Mouse (Mus musculus): ENCODE data around the gene Qdpr. TPM values are rescaled to one million over a fixed set of nuclear protein-coding genes. Genes with fewer than 3 reads are reported as not detected.
A peak's percentile ranks its signal among the peaks of the same experiment; 100 is the strongest.
"Not testable (repeated sequence)": the region's sequence is repeated elsewhere in the genome, so short reads cannot be mapped to it uniquely, and the experiment has no call there.

The Qdpr gene
- polyA plus RNA-seq, 1 experiment from 2014 or later: 110 TPM

- Histone ChIP-seq H3K36me3 (replicated peaks) (no peaks in the 10 kb centered on the region), H3K9me3 (no peaks in the 10 kb centered on the region), H3K4me2 (no peak overlapping the region), H3K9ac (no peak overlapping the region), H3K4me3 (no peak overlapping the region), H3K27me3 (replicated peaks) (no peaks in the 10 kb centered on the region), H3K27ac (no peak overlapping the region), H3K4me1 (peaks cover 14% of the 10 kb centered on the region)
- ATAC-seq (replicated peaks): no peak
- 89% methylated on average over 8 of the region's 8 CpGs for whole genome bisulfite sequencing
Observed at GRCm38 (mm10) chr5:45444130-45444832, 5.8 kb downstream of the Qdpr start.

- Histone ChIP-seq H3K9me3 (no peaks in the 10 kb centered on the region), H3K4me2 (no peak overlapping the region), H3K4me3 (no peak overlapping the region), H3K27me3 (replicated peaks) (no peaks in the 10 kb centered on the region), H3K9ac (no peak overlapping the region), H3K4me1 (no peaks in the 10 kb centered on the region), H3K36me3 (replicated peaks) (no peaks in the 10 kb centered on the region), H3K27ac (no peak overlapping the region)
- ATAC-seq (replicated peaks): no peak
- WGBS: 92% methylated on average over 3 of the region's 3 CpGs
Observed at GRCm38 (mm10) chr5:45441745-45442144, 8.3 kb downstream of the Qdpr start.

DNA sequence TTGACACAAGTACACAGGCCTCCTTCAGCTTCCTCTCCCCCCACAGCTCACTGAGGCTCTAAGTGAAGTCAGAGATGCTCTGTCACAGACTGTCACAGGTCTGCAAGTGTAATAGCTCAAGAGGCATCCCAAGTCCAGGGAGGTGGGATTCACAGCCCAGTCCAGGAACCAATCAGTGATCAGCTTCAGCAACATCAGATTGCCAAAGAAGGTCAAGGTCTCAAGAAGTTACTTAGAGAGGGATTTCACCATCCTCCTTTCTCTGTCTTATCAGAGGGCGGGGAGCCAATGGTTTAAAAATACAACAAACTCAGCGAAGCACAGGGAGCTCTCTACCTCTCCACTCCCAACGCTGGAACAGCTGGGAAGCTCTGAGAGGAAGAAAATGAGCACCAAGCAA is 8.9 kb downstream of the Qdpr start:
- H3K9ac ChIP-seq: no peak overlapping the region
- H3K27me3 ChIP-seq (replicated peaks): no peaks in the 10 kb centered on the region
- no peak overlapping the region for H3K27ac ChIP-seq
- H3K4me3 ChIP-seq: no peak overlapping the region
- H3K4me1 ChIP-seq: no peaks in the 10 kb centered on the region
- H3K36me3 ChIP-seq (replicated peaks): no peaks in the 10 kb centered on the region
- no peaks in the 10 kb centered on the region for H3K9me3 ChIP-seq
- no peak overlapping the region for H3K4me2 ChIP-seq
- 94% methylated on average over 3 of the region's 3 CpGs for WGBS
- no peak for ATAC-seq (replicated peaks)

- Histone ChIP-seq H3K4me1 (no peaks in the 10 kb centered on the region), H3K4me3 (no peak overlapping the region), H3K9me3 (no peaks in the 10 kb centered on the region), H3K27me3 (replicated peaks) (no peaks in the 10 kb centered on the region), H3K9ac (no peak overlapping the region), H3K36me3 (replicated peaks) (no peaks in the 10 kb centered on the region), H3K27ac (no peak overlapping the region), H3K4me2 (no peak overlapping the region)
- ATAC-seq (replicated peaks): no peak
- WGBS: 86% methylated on average over 8 of the region's 8 CpGs
Observed at GRCm38 (mm10) chr5:45438301-45438700, 11.7 kb downstream of the Qdpr start.

DNA sequence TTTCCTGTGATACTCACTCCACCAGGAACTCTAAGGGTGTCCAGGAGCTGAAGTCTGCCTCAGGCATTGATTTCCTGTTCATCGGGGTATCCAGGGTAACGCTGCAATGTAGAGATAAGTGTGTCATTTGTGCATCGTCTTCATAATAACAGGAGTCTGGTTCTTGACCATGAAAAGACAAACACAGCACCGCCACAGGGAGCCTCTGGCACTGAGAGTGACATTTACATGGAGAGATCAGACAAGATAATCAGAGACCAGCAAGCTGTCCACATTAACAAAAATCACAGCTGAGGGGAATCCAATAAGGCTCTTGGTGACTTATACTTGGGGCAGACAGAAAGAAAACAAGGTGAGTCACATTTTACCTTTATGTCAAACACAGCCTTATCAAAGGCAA is 12.2 kb downstream of the Qdpr start:
- no peaks in the 10 kb centered on the region for H3K4me1 ChIP-seq
- H3K36me3 ChIP-seq (replicated peaks): no peaks in the 10 kb centered on the region
- no peak; the same call in 1 of the 2 replicates for ATAC-seq (replicated peaks)
- no peak overlapping the region for H3K4me3 ChIP-seq
- H3K27ac ChIP-seq: no peak overlapping the region
- H3K27me3 ChIP-seq (replicated peaks): no peaks in the 10 kb centered on the region
- no peak overlapping the region for H3K4me2 ChIP-seq
- no peak overlapping the region for H3K9ac ChIP-seq
- 80% methylated on average over 4 of the region's 4 CpGs for WGBS
- H3K9me3 ChIP-seq: no peaks in the 10 kb centered on the region

DNA sequence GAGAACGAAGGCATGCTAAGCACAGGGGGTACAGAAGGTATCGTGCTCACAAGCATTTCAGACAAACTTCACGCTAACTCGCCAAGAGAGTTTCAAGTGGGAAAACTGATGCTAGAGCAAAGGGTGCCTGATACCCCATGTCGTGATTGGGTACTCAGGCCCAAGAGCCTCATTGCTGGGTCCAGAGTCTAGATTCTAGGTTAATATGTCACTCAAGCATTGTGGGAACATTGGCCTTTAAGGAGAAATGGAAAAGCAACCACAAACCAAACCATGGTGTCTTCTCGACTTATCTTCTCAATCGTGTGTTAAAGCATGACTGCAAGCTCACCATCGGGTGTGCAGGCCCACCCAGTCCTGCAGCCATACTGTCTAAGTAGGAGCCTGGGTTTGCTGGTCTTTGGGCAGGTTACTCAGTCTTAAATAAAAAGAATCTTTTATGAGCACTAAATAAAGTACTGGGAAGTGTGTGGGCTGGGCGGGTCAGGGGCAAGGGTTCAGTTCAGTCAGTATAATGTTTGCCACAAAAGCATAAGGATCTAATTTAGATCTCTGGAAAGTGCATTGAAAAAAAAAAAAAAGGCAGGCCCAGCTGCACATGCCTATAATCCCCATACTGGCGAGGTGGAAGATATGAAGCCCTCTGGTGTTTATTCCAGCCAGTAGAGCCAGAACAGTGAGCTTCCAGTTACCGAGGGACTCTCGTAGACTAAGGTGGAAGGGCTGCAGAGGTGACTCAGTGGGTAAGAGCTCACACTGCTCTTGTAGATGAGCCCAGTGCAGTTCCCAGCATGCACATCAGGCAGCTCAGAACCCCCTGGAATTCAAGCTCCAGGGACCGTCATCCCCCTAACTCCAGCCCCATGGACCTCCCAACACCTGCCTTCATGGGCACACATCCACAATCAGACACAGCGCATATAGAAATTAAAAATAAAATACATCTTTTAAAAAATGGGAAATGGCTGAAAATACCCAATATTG is 13.8 kb downstream of the Qdpr start:
- no peak overlapping the region for H3K4me2 ChIP-seq
- H3K36me3 ChIP-seq (replicated peaks): no peaks in the 10 kb centered on the region
- H3K4me1 ChIP-seq: no peaks in the 10 kb centered on the region
- no peaks in the 10 kb centered on the region for H3K27me3 ChIP-seq (replicated peaks)
- no peak for ATAC-seq (replicated peaks)
- 91% methylated on average over 14 of the region's 14 CpGs for WGBS
- H3K4me3 ChIP-seq: no peak overlapping the region
- no peak overlapping the region for H3K9ac ChIP-seq
- H3K9me3 ChIP-seq: no peaks in the 10 kb centered on the region
- no peak overlapping the region for H3K27ac ChIP-seq

GRCm38 (mm10) chr5:45427891-45428290 is 22.1 kb downstream of the Qdpr start:
- Histone ChIP-seq H3K4me3 (no peak overlapping the region), H3K36me3 (replicated peaks) (no peaks in the 10 kb centered on the region), H3K9ac (no peak overlapping the region), H3K9me3 (no peaks in the 10 kb centered on the region), H3K27me3 (replicated peaks) (no peaks in the 10 kb centered on the region), H3K27ac (no peak overlapping the region), H3K4me1 (peaks cover 2% of the 10 kb centered on the region; the same call in 1 of the 2 replicates), H3K4me2 (no peak overlapping the region)
- no peak for ATAC-seq (replicated peaks)
- WGBS: 94% methylated on average over 7 of the region's 7 CpGs

- WGBS: 84% methylated on average over 1 of the region's 1 CpGs
- no peak for ATAC-seq (replicated peaks)
- Histone ChIP-seq H3K36me3 (replicated peaks) (no peaks in the 10 kb centered on the region), H3K4me1 (peaks cover 2% of the 10 kb centered on the region; the same call in 1 of the 2 replicates), H3K9ac (no peak overlapping the region), H3K4me2 (no peak overlapping the region), H3K9me3 (no peaks in the 10 kb centered on the region), H3K4me3 (no peak overlapping the region), H3K27me3 (replicated peaks) (no peaks in the 10 kb centered on the region), H3K27ac (no peak overlapping the region)
Observed at GRCm38 (mm10) chr5:45426416-45427034, 23.5 kb downstream of the Qdpr start.

DNA sequence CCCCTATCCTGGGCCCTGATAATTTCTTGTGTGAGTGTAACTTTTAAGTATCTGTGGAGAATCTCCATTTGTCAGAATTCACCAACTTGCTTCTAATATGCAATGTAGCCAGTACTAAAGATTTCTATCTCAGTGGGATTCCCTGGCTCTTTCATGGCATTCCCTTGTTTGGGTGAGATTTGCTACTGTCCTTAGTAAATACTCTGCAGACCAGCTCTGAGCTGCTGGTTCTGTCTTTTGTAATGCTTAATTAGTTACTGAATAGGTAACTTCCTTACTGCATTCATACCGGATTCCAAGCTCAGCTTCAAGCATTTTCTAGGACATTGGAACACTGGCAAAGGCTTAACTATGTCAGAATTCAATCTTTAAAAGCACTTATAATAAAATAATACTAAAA is 24.3 kb downstream of the Qdpr start:
- H3K27ac ChIP-seq; H3K4me2 ChIP-seq; H3K4me3 ChIP-seq; ATAC-seq (replicated peaks); H3K9ac ChIP-seq; H3K27me3 ChIP-seq (replicated peaks); H3K4me1 ChIP-seq; H3K36me3 ChIP-seq (replicated peaks); H3K9me3 ChIP-seq: not testable (repeated sequence)
- 27% methylated on average over 1 of the region's 1 CpGs for WGBS

- 41% methylated on average over 8 of the region's 8 CpGs for WGBS
Observed at GRCm38 (mm10) chr5:45424021-45424886, 25.8 kb downstream of the Qdpr start.

DNA sequence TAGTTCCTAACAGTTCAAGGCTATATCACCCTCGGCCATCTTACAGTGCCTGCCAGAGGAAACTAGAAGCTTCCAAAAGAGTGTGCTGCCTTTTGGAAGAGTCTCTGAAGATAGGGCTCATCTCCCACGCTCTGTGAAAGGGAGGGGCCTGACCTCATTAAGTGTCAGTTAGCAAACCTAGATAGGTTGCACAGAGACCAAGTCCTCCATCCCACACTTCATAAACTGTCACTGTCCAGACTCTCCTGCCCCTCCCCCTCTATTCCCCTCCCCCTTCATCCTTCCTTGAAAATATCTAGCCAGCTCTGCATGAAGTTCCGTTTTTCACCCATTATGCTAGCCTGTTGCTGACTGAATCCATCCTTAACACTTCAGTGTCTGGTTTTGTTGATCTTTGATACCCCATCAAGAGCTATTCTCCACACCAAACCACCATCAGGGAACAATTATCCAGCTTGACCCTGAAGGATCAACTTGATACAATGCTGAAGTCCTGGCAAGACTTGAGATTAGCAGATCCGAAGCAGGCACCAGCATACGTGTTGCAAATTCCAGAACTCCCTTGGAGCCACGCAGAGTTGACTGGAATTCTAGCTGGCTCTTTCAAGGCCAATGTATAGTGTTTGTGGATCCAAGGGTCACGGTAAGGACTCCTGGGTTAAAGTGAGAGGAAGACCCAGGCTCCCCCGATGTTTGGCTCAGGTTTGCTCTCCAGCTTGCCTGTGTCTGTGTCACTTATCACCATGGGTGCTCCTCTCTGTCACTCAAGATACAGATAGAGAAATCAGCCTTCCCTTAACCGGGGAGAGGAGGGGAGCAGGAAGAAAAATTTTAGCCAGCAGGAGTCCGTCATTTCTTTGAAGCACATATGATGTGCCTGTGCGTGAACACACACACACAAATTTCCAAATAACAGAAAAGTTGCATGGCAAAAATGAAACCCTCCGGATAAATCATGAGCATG is 27.9 kb downstream of the Qdpr start:
- no peak overlapping the region for H3K27ac ChIP-seq
- no peak overlapping the region for H3K9ac ChIP-seq
- ATAC-seq (replicated peaks): no peak
- peaks cover 2% of the 10 kb centered on the region; the same call in 1 of the 2 replicates for H3K4me1 ChIP-seq
- no peaks in the 10 kb centered on the region for H3K27me3 ChIP-seq (replicated peaks)
- no peaks in the 10 kb centered on the region for H3K36me3 ChIP-seq (replicated peaks)
- no peak overlapping the region for H3K4me3 ChIP-seq
- no peak overlapping the region for H3K4me2 ChIP-seq
- H3K9me3 ChIP-seq: no peaks in the 10 kb centered on the region
- 81% methylated on average over 12 of the region's 12 CpGs for WGBS

More at GRCm38 (mm10) chr5:45424021-45424886, 25.8 kb downstream of the Qdpr start:
- Histone ChIP-seq H3K4me2 (no peak overlapping the region), H3K27me3 (replicated peaks) (no peaks in the 10 kb centered on the region), H3K36me3 (replicated peaks) (no peaks in the 10 kb centered on the region), H3K9ac (0 out of 2 replicates have a peak overlapping the region, but pooled peaks have one; percentile 14), H3K4me3 (no peak overlapping the region), H3K4me1 (peaks cover 2% of the 10 kb centered on the region; the same call in 1 of the 2 replicates), H3K9me3 (no peaks in the 10 kb centered on the region), H3K27ac (no peak overlapping the region)
- ATAC-seq (replicated peaks): peak; percentile 96

Data from midbrain, embryonic 15.5 days (tissue).